Mouse (Mus musculus) kidney, postnatal 10 days (tissue): ENCODE data around the gene Olfr794.

Source experiments
- DNase-seq: peaks from one replicate; pipeline ENCODE4 v3.0.0; 2021; ENCODE audit warnings: mixed read lengths

Gene Olfr794

GRCm38 (mm10) chr10:129567355-129567754 lies at the start of gene Olfr794:
Gene Olfr794, plus strand, starts transcription at chr10:129567655.
- no peak for DNase-seq

- no peak for DNase-seq
Measured at GRCm38 (mm10) chr10:129521492-129521891, 46.0 kb upstream of the Olfr794 start, which contains the start of gene Olfr791. Gene Olfr791, plus strand, starts transcription at chr10:129521792.

- DNase-seq: no peak
Measured at GRCm38 (mm10) chr10:129538862-129539261, 28.6 kb upstream of the Olfr794 start, which contains the start of gene Olfr792. Gene Olfr792, plus strand, starts transcription at chr10:129539162.

- peak; percentile 13 for DNase-seq
Measured at GRCm38 (mm10) chr10:129549354-129549753, 18.1 kb upstream of the Olfr794 start.

GRCm38 (mm10) chr10:129577066-129577465 lies 9.6 kb downstream of the Olfr794 start:
- no peak for DNase-seq

GRCm38 (mm10) chr10:129612470-129612869 lies 45.0 kb downstream of the Olfr794 start, which contains the start of gene Olfr796:
Gene Olfr796, minus strand, starts transcription at chr10:129612570.
- DNase-seq: no peak

- no peak for DNase-seq
Measured at GRCm38 (mm10) chr10:129621724-129622123, 54.3 kb downstream of the Olfr794 start.
